Mouse (Mus musculus) lung, adult 2 months (tissue): ENCODE measurements around the gene Vsig10l.

Experiments
- CTCF ChIP-seq: fragments of 200-500 bp; IDR thresholded peaks from 2 replicates; pipeline ENCODE4 v1.5.1; 2011; ENCODE audit warnings: mild to moderate bottlenecking, low read length, control low read depth; ENCODE audit not compliant: insufficient read depth
- POLR2A ChIP-seq: fragments of 200-500 bp; IDR thresholded peaks from 2 replicates; pipeline ENCODE4 v1.6.1; 2011; ENCODE audit warnings: low read depth, mild to moderate bottlenecking, control low read depth, low read length, borderline replicate concordance; ENCODE audit errors: extremely low read depth

DNA sequence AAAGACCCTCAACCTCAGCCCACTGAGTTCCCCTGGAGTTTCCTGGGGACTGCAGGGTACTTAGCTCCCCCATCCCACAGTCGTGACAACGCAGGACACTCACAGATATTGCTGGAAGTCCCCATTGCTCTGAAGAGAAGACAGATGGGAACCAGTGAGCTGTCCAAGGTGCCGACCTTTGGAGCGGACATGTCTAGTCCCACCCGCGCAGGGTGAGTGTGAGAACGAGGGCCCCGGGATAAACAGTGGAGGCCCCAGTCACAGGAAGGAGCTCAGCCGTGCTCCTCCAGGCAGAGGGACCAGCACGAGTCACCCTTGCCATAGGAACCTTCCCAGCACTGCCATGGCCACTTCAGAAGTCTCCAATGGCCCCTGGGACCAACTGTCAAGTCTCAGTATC, 20.3 kb downstream of the Vsig10l start:
- TF ChIP-seq CTCF, result no peak
- no peak for TF ChIP-seq POLR2A
